21 mouse cellular contexts compared by ENCODE assay signal in genomic region chr16:8733624-8734023, GRCm38 (mm10). TPM values are rescaled to one million over a fixed set of nuclear protein-coding genes. Genes with fewer than 3 reads are reported as not detected.
A peak's percentile ranks its signal among the peaks of the same experiment; 100 is the strongest.
DNase-seq lines count a peak whose midpoint lies in the region; ATAC-seq lines count a peak whose summit lies in the region.
"Had no signal": no experiment of that assay in that cellular context is flagged by ENCODE, and none has a peak within 500 bp of the region (broad histone marks: within the 10 kb centered on the region; RNA-seq: fewer than 3 reads in every experiment).

No protein-coding gene starts in this region.

- no peak for ATAC-seq in liver, embryonic 12.5 days
- no peak for ATAC-seq in liver, embryonic 15.5 days (ENCODE audit: insufficient read depth)
- ATAC-seq: CD4-positive, CD25-positive, alpha-beta regulatory T cell, adult 4 months; forebrain, embryonic 13.5 days; forebrain, postnatal 0 days; hindbrain, embryonic 16.5 days; inflammation-experienced regulatory T-cells, adult 6 months had no signal

- WGBS in liver, embryonic 12.5 days (ENCODE audit: insufficient replicate concordance): 83% methylated on average over 4 of the region's 4 CpGs
- WGBS in liver, embryonic 15.5 days (ENCODE audit: insufficient replicate concordance): 83% methylated on average over 4 of the region's 4 CpGs

- H3K9ac ChIP-seq in liver, embryonic 12.5 days: peak overlapping the region; percentile 10; the same call in 1 of the 2 replicates
- no peak overlapping the region; the same call in 1 of the 2 replicates for H3K9ac ChIP-seq in liver, embryonic 15.5 days
- H3K9ac ChIP-seq: embryonic facial prominence, embryonic 12.5 days; forebrain, embryonic 13.5 days; forebrain, postnatal 0 days; heart, embryonic 12.5 days had no signal

- no peaks in the 10 kb centered on the region for H3K9me3 ChIP-seq in liver, embryonic 12.5 days (replicated peaks)
- H3K9me3 ChIP-seq in liver, embryonic 15.5 days (replicated peaks): no peaks in the 10 kb centered on the region
- H3K9me3 ChIP-seq: embryonic facial prominence, embryonic 12.5 days; forebrain, embryonic 13.5 days; heart, embryonic 12.5 days had no signal

- H3K4me3 ChIP-seq in liver, embryonic 12.5 days: peak overlapping the region; percentile 100; the same call in 1 of the 2 replicates
- H3K4me3 ChIP-seq in liver, embryonic 15.5 days (replicated peaks): peak overlapping the region; percentile 78
- H3K4me3 ChIP-seq: embryonic facial prominence, embryonic 12.5 days; forebrain, embryonic 13.5 days; heart, embryonic 12.5 days had no signal

- H3K27me3 ChIP-seq in liver, embryonic 12.5 days (replicated peaks): no peaks in the 10 kb centered on the region
- H3K27me3 ChIP-seq in liver, embryonic 15.5 days: no peaks in the 10 kb centered on the region
- no peaks in the 10 kb centered on the region for H3K27me3 ChIP-seq in splenic B cell, adult 2 months (ENCODE audit: control insufficient read depth, insufficient read depth, low read length, poor library complexity, severe bottlenecking)
- H3K27me3 ChIP-seq: embryonic facial prominence, embryonic 12.5 days; forebrain, embryonic 13.5 days; heart, embryonic 12.5 days had no signal

- H3K4me1 ChIP-seq in liver, embryonic 12.5 days: peaks cover 75% of the 10 kb centered on the region
- peaks cover 84% of the 10 kb centered on the region for H3K4me1 ChIP-seq in liver, embryonic 15.5 days (replicated peaks)

- H3K27ac ChIP-seq in liver, embryonic 12.5 days: peak overlapping the region; percentile 98; the same call in 1 of the 2 replicates
- H3K27ac ChIP-seq in liver, embryonic 15.5 days (replicated peaks): peak overlapping the region; percentile 98
- H3K27ac ChIP-seq: embryonic facial prominence, embryonic 12.5 days; forebrain, embryonic 13.5 days had no signal

- peak overlapping the region; percentile 91 for H3K4me2 ChIP-seq in liver, embryonic 12.5 days
- peak overlapping the region; percentile 82 for H3K4me2 ChIP-seq in liver, embryonic 15.5 days
- H3K4me2 ChIP-seq: embryonic facial prominence, embryonic 12.5 days; forebrain, embryonic 13.5 days had no signal

- DNase-seq in liver: no peak
- peak; percentile 21 for DNase-seq in CD4-positive helper T cell, adult 2 months (ENCODE audit: low read depth, low spot score)
- peak; percentile 22 for DNase-seq in splenic B cell, adult 2 months (ENCODE audit: low read depth, low spot score)
- no peak for DNase-seq in thymus, adult 18-20 months
- no peak for DNase-seq in embryo, embryonic 10 days (ENCODE audit: low spot score)
- DNase-seq: adrenal gland, postnatal 10 days; cerebellum, adult 18-20 months; cerebellum, postnatal 10 days; forebrain, postnatal 0 days; gastrocnemius, postnatal 14 days; heart, postnatal 36 days had no signal

- peaks cover 68% of the 10 kb centered on the region for H3K36me3 ChIP-seq in liver, embryonic 12.5 days
- H3K36me3 ChIP-seq in liver, embryonic 15.5 days (replicated peaks): peaks cover 62% of the 10 kb centered on the region
- no peaks in the 10 kb centered on the region for H3K36me3 ChIP-seq in splenic B cell, adult 2 months (ENCODE audit: control insufficient read depth, insufficient read depth, low read length, poor library complexity, severe bottlenecking)
- H3K36me3 ChIP-seq: embryonic facial prominence, embryonic 12.5 days; heart, embryonic 12.5 days had no signal

RNA-seq across cellular contexts. Expression of gene Gm5767, which starts 53.1 kb away (rescaled TPM):
- not detected in 2 replicates for polyA plus RNA-seq in liver, embryonic 12.5 days (2016; fragmentation: Nextera tagmentation; extraction: Ambion mirVana)
- 0.24 TPM in 1 of 2 replicates, not detected in the other for polyA plus RNA-seq in liver, embryonic 15.5 days (2015; fragmentation: Nextera tagmentation; extraction: Ambion mirVana)
- polyA plus RNA-seq: CD4-positive, CD25-positive, alpha-beta regulatory T cell, adult 4 months; embryonic facial prominence, embryonic 12.5 days; forebrain, embryonic 13.5 days; forebrain, postnatal 0 days; heart, embryonic 12.5 days; heart, postnatal 0 days; hindbrain, embryonic 11.5 days; hindbrain, embryonic 16.5 days; inflammation-experienced regulatory T-cells, adult 6 months had no signal

RNA-seq across cellular contexts. Expression of gene Usp7, which starts 58.5 kb away (rescaled TPM):
- 32.9 and 33.5 TPM in 2 replicates for polyA plus RNA-seq in liver, embryonic 12.5 days (2016; fragmentation: Nextera tagmentation; extraction: Ambion mirVana)
- polyA plus RNA-seq in liver, embryonic 15.5 days (2015; fragmentation: Nextera tagmentation; extraction: Ambion mirVana): 24.4 and 29.4 TPM in 2 replicates

Comparison
In these comparisons a context has a peak if more than half of its experiments do, and no peak if none do; other contexts are left out.
1. DNase-seq: peak in CD4-positive helper T cell, adult 2 months (single experiment) and splenic B cell, adult 2 months (single experiment); none in liver (single experiment), thymus, adult 18-20 months (0 of 2) and embryo, embryonic 10 days (single experiment).